Mouse (Mus musculus) cerebellum, adult 9-11 months (tissue): ENCODE measurements at regions not wholly inside any gene's neighbourhood (a gene's known extent, or its start where the extent isn't known, plus 50 kb on each side); places are given as distances from the start of the nearest gene placed in this dataset.
"Not testable (repeated sequence)": the region's sequence is repeated elsewhere in the genome, so short reads cannot be mapped to it uniquely, and the experiment has no call there.

Experiments used
- DNase-seq: peaks from one replicate; pipeline ENCODE4 v3.0.0; 2022

GRCm38 (mm10) chr13:97331072-97331471 lies 90.2 kb downstream of the Enc1 start:
- DNase-seq: no peak

GRCm38 (mm10) chr13:97321307-97321706 lies 80.4 kb downstream of the Enc1 start:
- not testable (repeated sequence) for DNase-seq

GRCm38 (mm10) chr13:97320756-97321155 lies 79.9 kb downstream of the Enc1 start:
- no peak for DNase-seq

- DNase-seq: no peak
Observed at GRCm38 (mm10) chr13:97320298-97320697, 79.4 kb downstream of the Enc1 start.

- DNase-seq: no peak
Observed at GRCm38 (mm10) chr13:97317633-97318032, 76.7 kb downstream of the Enc1 start.

GRCm38 (mm10) chr13:97312420-97313370 lies 71.8 kb downstream of the Enc1 start:
- no peak for DNase-seq

- DNase-seq: no peak
Observed at GRCm38 (mm10) chr13:97311340-97311739, 70.4 kb downstream of the Enc1 start.

GRCm38 (mm10) chr13:97310855-97311189 lies 69.9 kb downstream of the Enc1 start:
- no peak for DNase-seq

- no peak for DNase-seq
Observed at GRCm38 (mm10) chr13:97310186-97310854, 69.4 kb downstream of the Enc1 start.

- DNase-seq: no peak
Observed at GRCm38 (mm10) chr13:97309411-97309810, 68.5 kb downstream of the Enc1 start.

- no peak for DNase-seq
Observed at GRCm38 (mm10) chr13:97308431-97308830, 67.5 kb downstream of the Enc1 start.
